Mouse (Mus musculus) v-Abl transformed pro-B cells (cell line): ENCODE data around the gene Prpf39.

Experiments used
- in situ Hi-C, 2 experiments: fragments of 400-800 bp; cut with MboI; formaldehyde crosslinking; loops; one replicate each; pipeline ENCODE4 v1.15.1; 2025; ENCODE audit not compliant: unreplicated experiment in 2 of 2

Gene Prpf39

GRCm38 (mm10) chr12:65112811-65113210 lies 76.7 kb downstream of the Prpf39 start:
- in situ Hi-C loops: no loop called here
